Mouse (Mus musculus) ovary, adult 18-20 months (tissue): Measurements from ENCODE around the gene Atmin.
A peak's percentile ranks its signal among the peaks of the same experiment; 100 is the strongest.

Experiments used
- DNase-seq: peaks from one replicate; pipeline ENCODE4 v3.0.0; 2022; ENCODE audit warnings: low spot score, mixed read lengths

Gene Atmin

DNA sequence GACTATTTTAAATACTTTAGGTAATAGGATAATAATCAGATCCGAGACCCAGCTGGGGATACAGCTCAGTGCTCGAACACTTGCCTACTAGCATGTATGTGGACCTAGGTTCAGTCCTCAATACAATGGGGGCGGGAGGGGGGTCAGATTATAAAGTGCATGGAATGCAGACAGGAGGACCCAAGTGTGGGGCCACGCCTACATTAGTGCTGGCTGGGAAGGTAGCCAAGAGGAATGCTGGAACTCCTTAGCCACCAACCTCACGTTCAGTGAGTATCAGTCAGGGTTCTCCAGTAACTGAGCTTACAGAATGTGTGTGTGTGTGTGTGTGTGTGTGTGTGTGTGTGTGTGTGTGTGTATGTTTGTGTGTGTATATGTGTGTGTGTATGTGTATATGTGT is 8.2 kb downstream of the Atmin start:
- DNase-seq = no peak

DNA sequence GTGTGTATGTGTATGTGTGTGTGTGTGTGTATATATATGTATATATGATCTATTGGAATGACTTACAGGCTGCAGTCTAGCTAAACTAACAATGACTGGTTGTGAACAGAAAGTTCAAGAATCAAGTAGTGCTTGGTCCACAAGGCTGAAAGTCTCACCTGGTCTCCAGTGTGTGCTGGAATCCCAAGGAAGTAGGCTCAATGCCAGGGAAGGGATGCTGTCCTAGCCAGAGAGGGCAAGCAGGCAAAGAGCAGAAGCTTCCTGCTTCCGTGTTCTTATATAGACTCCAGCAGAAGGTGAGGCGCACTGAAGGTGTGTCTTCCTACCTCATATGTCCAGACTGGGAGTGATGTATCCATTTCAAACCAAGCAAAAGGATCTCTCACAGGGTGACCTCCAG is 8.6 kb downstream of the Atmin start:
- DNase-seq = no peak

DNA sequence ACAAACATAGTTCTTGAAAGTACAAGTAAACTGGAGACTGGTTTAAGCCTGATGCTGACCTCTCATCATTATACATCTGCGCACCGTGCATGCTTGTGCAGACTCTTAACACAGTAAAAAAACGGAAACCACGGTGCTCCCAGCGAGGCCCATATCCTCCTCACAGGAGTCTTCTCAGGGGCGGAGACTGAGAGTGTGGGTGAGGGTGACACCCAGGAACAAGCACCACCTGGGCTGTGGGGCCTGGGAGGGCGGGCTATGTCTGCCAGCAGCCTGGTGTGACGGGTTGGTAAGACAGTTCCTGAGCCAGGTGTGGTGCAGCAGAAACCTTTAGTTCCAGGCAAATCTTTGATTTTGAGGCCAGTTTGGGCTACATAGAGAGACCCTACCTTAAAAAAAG is 9.2 kb downstream of the Atmin start:
- DNase-seq = no peak

DNA sequence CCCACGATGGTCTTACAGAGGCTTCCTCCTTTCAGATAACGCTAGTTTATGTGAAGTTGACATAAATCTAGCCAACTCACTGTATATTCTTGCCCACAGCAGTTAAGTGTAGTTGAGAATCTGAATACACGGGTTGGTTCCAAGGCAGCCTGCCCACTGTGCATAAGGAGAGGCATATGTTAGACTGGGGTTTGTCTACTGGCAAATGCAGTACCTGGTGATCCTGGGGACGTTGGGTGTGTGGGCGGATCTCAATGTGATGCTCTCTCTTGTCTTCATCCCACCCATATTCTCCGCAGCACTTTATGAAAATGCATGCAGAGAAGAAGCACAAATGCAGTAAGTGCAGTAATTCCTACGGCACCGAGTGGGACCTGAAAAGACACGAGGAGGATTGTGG is 11.2 kb downstream of the Atmin start:
- DNase-seq = no peak

DNA sequence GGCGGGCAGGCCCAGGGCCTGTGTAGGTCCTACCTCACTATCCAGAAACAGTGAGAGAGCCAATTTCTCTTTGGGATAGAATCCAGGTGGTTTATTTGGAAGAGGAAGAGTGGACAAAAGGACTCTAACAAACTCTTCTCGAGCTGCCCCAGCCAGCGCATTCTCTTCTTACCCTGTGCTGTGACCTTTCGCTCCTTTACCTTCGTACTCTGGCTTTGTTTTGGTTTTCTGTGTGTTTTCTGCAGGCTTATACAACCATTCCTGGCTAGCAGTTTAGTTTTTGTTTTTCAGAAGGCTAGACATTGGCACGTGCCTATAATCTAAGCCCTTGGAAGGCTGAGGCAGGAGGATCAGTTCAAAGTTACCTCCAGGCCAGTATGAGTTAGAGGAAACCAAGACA is 26.3 kb downstream of the Atmin start:
- DNase-seq = no peak

DNA sequence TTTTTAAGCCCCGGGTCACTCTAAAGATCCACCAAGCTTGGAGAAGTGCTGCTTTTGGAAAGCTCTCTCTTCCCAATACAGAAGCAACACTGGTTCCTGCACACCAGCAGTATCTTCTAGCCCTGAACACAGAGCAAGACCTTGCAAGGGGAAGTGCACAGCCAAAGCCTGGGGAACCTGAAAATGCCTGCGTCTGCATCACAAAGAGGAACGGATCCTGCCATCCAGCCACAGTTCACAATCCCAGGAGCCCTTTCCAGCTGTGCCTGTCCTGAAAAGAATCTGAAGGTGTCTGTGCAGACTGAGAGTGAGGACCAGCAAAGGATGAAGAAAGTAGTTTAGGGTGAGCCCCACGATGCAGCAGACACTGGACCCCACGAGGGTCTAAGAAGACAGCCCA is 31.9 kb downstream of the Atmin start:
- no peak for DNase-seq

DNA sequence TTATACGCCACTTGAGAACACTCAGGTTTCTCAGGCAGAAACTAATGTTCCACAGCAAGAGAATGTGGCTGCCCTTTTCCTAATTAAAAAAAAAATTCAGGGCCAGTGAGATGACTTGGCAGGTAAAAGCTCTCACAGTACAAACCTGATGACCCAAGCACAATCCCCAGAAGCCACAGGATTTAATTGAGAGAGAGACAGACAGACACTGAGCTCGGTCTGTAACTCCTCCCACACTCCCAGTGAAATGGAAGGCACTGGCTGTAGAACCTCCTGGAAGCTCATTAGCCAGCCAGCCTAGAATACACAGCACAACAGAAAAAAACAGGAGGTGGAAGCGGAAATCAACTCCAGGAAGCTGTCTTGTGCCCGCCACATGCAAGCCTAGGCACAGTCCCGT is 32.4 kb downstream of the Atmin start:
- no peak for DNase-seq

DNA sequence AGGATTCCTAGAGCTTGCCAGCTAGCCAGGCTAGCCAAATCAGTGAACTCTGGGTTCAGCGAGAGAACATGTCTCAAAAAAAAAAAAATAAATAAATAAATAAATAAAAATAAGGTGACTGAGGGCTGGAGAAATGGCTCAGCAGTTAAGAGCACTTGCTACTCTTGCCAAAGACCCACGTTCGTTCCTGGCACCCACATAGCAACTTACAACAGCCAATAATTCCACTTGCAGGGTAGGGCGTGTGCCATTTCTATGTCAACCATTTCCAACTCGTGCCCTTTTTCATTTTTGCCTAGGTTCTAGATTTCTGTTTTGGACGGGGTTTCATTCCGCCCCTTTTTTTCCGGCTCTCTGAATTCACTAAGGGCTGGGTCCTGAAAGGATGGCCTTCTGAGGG is 34.9 kb downstream of the Atmin start:
- DNase-seq = no peak

DNA sequence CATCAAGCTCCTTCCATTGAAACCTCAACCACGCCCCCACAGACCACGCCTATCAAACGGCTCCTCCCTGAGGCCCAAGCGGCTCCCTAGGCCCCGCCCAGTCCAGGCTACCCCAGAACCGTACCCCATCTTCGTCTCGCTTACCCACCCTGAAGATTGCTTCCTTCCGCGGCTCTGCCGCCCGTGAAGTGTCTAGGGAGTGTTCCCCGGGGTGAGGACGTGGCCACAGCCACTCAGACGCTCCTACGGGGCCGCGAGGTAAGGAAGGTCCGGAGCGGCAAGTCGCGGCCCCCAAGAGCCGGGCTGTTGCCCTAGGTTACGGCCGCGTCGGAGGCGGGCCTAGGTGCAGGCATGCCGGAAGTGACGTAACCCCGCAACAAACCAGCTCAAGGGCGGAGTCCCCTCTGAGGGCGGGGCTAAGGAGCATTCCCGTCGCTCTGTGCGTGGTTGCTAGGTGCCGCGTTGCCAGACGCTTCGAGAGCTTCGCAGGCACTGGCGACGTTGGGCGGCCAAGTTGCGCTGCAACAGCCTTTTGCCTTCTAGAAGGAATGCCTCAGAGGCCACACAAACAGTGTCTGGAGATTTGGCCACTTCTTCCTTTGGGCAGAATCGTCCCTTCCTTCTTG is 35.6 kb downstream of the Atmin start, which contains the start of gene 1700030J22Rik:
TSS of gene 1700030J22Rik (minus strand) at position 329 of the 626 bp plus-strand sequence.
- peak; percentile 97 for DNase-seq

DNA sequence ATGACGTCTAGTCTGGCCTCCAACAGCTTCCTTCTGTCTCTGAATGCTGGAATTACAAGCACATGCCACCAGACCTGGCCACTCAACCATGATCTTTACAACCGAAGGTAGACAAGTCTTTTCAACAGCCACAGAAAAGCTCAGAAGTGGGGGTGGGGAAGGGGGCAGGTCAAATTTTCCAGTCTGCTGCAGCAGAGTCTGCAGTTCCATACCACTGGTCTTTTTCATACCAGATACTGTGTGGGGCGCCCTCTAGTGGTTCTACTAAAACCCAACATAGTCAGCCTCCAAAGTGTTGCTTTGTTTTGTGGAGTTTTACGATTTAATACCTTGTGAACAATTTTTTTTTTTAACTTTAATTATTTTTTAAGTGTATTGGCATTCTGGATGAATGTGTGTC is 36.9 kb downstream of the Atmin start:
- no peak for DNase-seq

DNA sequence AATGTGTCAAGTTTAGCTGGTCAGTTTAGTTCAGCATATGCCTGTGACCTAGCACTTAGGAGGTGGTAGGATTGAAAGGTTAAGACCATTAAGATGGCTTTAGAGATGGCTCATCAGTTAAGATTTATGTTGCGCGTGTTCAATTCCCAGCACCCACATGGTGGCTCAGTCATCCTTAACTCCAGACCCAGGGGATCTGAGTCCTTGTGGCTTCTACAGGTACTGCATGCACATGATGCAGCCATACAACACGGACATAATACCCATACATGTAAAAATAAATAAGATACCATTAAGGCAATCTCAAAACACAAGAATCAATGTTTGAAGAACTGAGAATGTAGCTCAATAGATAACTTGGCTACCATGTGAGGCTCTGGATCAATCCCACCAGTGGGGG is 46.6 kb downstream of the Atmin start:
- no peak for DNase-seq

DNA sequence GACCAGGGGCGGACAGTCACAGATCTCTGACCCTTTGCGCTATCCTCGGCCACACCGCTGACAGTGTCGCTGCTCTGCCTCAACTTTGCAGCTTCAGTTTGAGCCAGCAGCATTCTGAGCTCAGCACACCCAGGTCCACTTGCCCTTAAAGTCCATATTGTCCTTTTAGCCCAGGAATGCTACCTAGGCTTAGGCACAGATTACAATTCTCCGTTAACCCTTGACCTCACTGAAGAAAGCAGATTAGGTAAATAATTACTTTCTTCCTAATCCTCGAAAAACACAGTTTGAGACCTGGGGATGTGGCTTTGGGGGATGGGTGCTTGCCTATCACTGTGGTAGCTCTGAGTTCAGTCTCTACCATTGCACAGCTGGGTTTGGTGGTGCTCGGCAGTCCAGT is 48.0 kb downstream of the Atmin start:
- no peak for DNase-seq

DNA sequence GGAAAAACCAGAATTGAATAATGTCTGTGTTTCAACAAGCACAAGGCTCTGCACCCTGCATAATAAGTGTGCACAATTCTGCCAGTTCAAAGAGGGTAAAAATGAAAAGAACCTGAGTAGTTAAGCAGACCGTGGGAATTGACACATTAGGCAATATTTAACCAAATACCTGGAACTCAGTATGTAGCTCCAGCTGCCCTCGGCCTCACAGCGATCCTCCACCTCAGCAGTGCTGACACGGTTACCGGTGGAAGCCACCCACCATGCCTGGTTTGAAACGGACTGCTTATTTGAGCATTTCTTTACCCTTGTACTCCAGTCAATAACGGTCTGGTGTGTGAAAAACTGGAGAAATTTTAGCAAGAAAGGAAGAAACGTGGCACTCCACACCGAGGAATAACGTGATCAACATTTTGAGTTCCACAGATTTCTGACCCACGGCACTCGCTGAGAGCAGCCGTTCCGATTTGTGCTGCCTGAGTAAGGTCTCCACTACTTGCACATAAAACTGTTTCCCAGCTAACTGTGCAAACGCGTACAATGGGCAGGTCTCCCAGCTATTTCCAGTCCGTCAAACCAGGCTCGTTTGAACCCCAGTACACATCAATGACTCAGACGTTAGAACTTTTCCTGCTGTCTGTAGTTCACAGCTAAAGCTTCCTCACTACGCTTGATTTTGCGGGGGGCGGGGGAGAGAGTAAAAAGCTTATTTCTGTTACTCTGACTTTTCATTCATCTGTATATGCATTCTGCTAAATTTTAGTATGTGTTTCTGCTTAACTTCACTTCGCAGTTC is 49.2 kb downstream of the Atmin start:
- no peak for DNase-seq

DNA sequence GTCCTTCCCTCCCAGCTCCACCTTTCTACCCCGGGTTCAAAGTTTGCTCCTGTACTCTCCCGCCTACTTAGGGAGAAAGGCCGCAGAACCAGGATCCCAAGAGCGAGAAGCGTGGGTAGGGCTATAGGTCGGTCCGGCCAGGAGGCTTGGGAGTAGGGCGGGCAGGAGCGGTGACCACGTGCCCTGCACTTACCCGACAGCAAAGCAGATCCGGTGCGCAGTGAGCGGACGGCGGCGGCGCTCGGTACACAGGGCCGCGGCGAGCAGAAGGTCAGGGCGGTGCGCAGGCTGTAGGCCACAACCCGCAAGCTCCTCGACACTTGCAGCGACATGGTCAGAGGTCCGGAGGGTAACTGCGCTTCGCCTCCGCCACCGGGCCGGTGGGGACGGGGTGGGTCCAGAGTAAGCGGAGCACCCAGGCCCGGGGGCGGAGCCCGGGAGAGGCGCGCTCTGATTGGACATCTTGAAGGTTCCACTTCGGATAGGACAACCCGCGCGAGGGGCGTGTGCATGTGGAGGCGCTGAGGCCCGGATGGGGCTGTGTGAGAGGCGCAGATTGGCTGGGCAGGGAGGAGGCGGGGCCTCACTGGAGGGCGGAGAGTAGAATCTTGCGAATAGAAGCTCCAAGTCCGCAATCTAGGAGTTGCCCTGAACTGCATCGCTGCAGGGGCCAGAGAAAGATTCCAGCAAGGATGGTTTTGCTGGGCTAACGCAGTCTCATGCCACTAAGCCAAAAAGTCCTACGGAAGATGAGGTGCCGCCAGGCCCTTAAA is 50.1 kb downstream of the Atmin start, which contains the start of gene Gcsh:
TSS of gene Gcsh (minus strand) at position 443 of the 773 bp plus-strand sequence.
- DNase-seq = peak; percentile 99

DNA sequence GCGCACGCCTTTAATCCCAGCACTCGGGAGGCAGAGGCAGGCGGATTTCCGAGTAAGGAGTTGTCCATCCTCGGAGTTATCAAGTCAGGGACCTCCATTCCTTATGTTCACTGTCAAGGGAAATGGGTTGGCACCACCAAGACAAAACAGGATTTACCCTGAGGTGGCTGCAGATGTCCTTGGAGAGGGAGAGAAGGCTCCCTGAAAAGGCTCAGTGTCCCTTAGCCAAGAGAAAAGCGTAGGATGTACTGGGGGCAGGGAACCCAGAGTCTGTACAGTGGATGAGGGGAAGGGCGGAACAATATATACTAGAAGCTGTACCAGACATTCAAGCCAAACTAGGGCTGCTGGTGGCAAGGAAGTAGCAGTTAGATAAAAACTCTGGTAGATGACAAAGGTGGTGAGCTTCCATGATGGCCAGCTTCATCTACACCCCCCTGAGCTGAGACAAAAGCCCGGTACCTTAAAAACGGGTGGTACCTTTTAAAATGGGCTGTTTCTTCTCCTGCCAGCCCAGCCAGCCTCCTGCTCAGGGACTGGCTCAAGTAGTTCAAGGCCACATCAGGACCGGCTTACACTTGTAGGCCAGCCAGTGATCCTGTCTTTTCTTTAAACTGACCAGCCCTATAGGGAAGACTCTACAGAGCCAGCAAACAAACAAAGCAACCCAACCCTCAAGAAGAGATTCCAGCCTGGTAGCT is 51.0 kb downstream of the Atmin start:
- no peak for DNase-seq
